Mouse (Mus musculus) MEL (cell line): Measurements from ENCODE around the gene Gm29609. TPM values are rescaled to one million over a fixed set of nuclear protein-coding genes. Genes with fewer than 3 reads are reported as not detected.
A peak's percentile ranks its signal among the peaks of the same experiment; 100 is the strongest.

Experiments
- DNase-seq: peaks from one replicate; pipeline ENCODE4 v3.0.0; 2011; ENCODE audit warnings: low read depth, low spot score
- H3K27ac ChIP-seq: 2 replicates; pipeline ENCODE4 v1.5.1; 2012; ENCODE audit warnings: low read depth, mild to moderate bottlenecking, control low read depth, low read length, moderate library complexity; ENCODE audit not compliant: control insufficient read depth
- H3K27me3 ChIP-seq, 2 experiments: fragments of 150-350 bp in 1 of 2; sonication (generic) in 1 of 2; 2 replicates each; pipeline ENCODE4 v1.6.1; 2012; ENCODE audit warnings: low read length in 2 of 2, mild to moderate bottlenecking in 2 of 2, improper control_type of control experiment in 1 of 2, moderate library complexity in 1 of 2; ENCODE audit not compliant: insufficient read depth in 2 of 2, control insufficient read depth in 1 of 2
- H3K36me3 ChIP-seq, 2 experiments: 2 replicates each; pipeline ENCODE4 v1.6.1; 2012 to 2014; ENCODE audit warnings: low read length in 2 of 2, improper control_type of control experiment in 1 of 2, inconsistent platforms in 1 of 2, mild to moderate bottlenecking in 1 of 2; ENCODE audit not compliant: insufficient read depth in 2 of 2, control insufficient read depth in 1 of 2
- H3K4me1 ChIP-seq, 2 experiments: fragments of 150-350 bp in 1 of 2; sonication (generic) in 1 of 2; 2 replicates each; pipeline ENCODE4 v1.6.1; 2012; ENCODE audit warnings: low read length in 2 of 2, improper control_type of control experiment in 1 of 2, mild to moderate bottlenecking in 1 of 2; ENCODE audit not compliant: insufficient read depth in 2 of 2, control insufficient read depth in 1 of 2
- H3K4me3 ChIP-seq, 2 experiments: fragments of 150-350 bp in 1 of 2; sonication (generic) in 1 of 2; 2 replicates each; pipeline ENCODE4 v1.5.1; 2012; ENCODE audit warnings: low read depth in 2 of 2, low read length in 2 of 2, mild to moderate bottlenecking in 2 of 2, moderate library complexity in 2 of 2, control low read depth in 1 of 2, improper control_type of control experiment in 1 of 2; ENCODE audit not compliant: control insufficient read depth in 1 of 2, insufficient read depth in 1 of 2
- H3K79me2 ChIP-seq: 2 replicates; pipeline ENCODE4 v1.6.1; 2012; ENCODE audit warnings: mild to moderate bottlenecking, low read length, moderate library complexity; ENCODE audit not compliant: control insufficient read depth, poor library complexity, insufficient read depth
- H3K9ac ChIP-seq: 2 replicates; pipeline ENCODE4 v1.6.1; 2012; ENCODE audit warnings: low read depth, mild to moderate bottlenecking, control low read depth, low read length, moderate library complexity; ENCODE audit not compliant: control insufficient read depth, poor library complexity, severe bottlenecking
- H3K9me3 ChIP-seq: fragments of 150-350 bp; sonication (generic); replicated peaks from 2 replicates; pipeline ENCODE4 v1.6.1; 2012; ENCODE audit warnings: mild to moderate bottlenecking, low read length, improper control_type of control experiment, moderate library complexity; ENCODE audit not compliant: insufficient read depth
- EP300 ChIP-seq, 2 experiments: IDR thresholded peaks; 2 replicates each; pipeline ENCODE4 v1.6.1; 2011; ENCODE audit warnings: improper control_type of control experiment in 2 of 2, low read length in 2 of 2, low read depth in 1 of 2, mild to moderate bottlenecking in 1 of 2
- ETS1 ChIP-seq: IDR thresholded peaks from 2 replicates; pipeline ENCODE4 v1.6.1; 2012; ENCODE audit warnings: low read depth, mild to moderate bottlenecking, inconsistent platforms, low read length, improper control_type of control experiment, moderate library complexity
- GABPA ChIP-seq: IDR thresholded peaks from 2 replicates; pipeline ENCODE4 v1.6.1; 2012; ENCODE audit warnings: low read depth, mild to moderate bottlenecking, inconsistent platforms, low read length, improper control_type of control experiment, moderate library complexity
- HCFC1 ChIP-seq: IDR thresholded peaks from 2 replicates; pipeline ENCODE4 v1.6.1; 2012; ENCODE audit warnings: low read depth, mild to moderate bottlenecking, inconsistent platforms, low read length, improper control_type of control experiment, moderate library complexity
- JUND ChIP-seq: IDR thresholded peaks from 2 replicates; pipeline ENCODE4 v1.6.1; 2011; ENCODE audit warnings: low read depth, mild to moderate bottlenecking, improper control_type of control experiment, low read length
- KAT2A ChIP-seq: conservative IDR thresholded peaks from 2 replicates; pipeline ENCODE4 v1.6.1; 2012; ENCODE audit warnings: low read depth, low read length, improper control_type of control experiment, inconsistent platforms
- MAFK ChIP-seq: IDR thresholded peaks from 2 replicates; pipeline ENCODE4 v1.6.1; 2011; ENCODE audit warnings: low read depth, mild to moderate bottlenecking, low read length, improper control_type of control experiment, borderline replicate concordance
- MAX ChIP-seq: IDR thresholded peaks from 2 replicates; pipeline ENCODE4 v1.6.1; 2011; ENCODE audit warnings: low read length, improper control_type of control experiment
- MEF2A ChIP-seq: IDR thresholded peaks from 2 replicates; pipeline ENCODE4 v1.6.1; 2014; ENCODE audit warnings: low read depth, mild to moderate bottlenecking, inconsistent platforms, low read length, improper control_type of control experiment; ENCODE audit not compliant: poor library complexity, insufficient replicate concordance, severe bottlenecking; ENCODE audit errors: extremely low read depth
- MYB ChIP-seq: IDR thresholded peaks from 2 replicates; pipeline ENCODE4 v1.6.1; 2011; ENCODE audit warnings: mild to moderate bottlenecking, low read depth, low read length, improper control_type of control experiment
- MYC ChIP-seq: IDR thresholded peaks from 2 replicates; pipeline ENCODE4 v1.6.1; 2011; ENCODE audit warnings: low read depth, mild to moderate bottlenecking, low read length, improper control_type of control experiment, moderate library complexity
- NELFE ChIP-seq: IDR thresholded peaks from 2 replicates; pipeline ENCODE4 v1.6.1; 2011; ENCODE audit warnings: low read depth, low read length, improper control_type of control experiment
- NRF1 ChIP-seq: IDR thresholded peaks from 2 replicates; pipeline ENCODE4 v1.6.1; 2014; ENCODE audit warnings: low read depth, mild to moderate bottlenecking, inconsistent platforms, low read length, improper control_type of control experiment, moderate library complexity; ENCODE audit not compliant: poor library complexity, insufficient read depth, severe bottlenecking
- POLR2A ChIP-seq, 2 experiments: IDR thresholded peaks; 2 replicates each; pipeline ENCODE4 v1.6.1; 2011 to 2012; ENCODE audit warnings: low read length in 2 of 2, mild to moderate bottlenecking in 2 of 2, control low read depth in 1 of 2, improper control_type of control experiment in 1 of 2, low read depth in 1 of 2, moderate library complexity in 1 of 2; ENCODE audit not compliant: control insufficient read depth in 1 of 2, insufficient read depth in 1 of 2, poor library complexity in 1 of 2
- POLR2AphosphoS2 ChIP-seq: IDR thresholded peaks from 2 replicates; pipeline ENCODE4 v1.6.1; 2011; ENCODE audit warnings: low read length, improper control_type of control experiment
- POLR2AphosphoS5 ChIP-seq: IDR thresholded peaks from 2 replicates; pipeline ENCODE4 v1.6.1; 2012; ENCODE audit warnings: low read depth, borderline replicate concordance, mild to moderate bottlenecking, inconsistent platforms, low read length, moderate library complexity, mixed read lengths
- RAD21 ChIP-seq: IDR thresholded peaks from 2 replicates; pipeline ENCODE4 v1.6.1; 2011; ENCODE audit warnings: mild to moderate bottlenecking, low read depth, low read length, improper control_type of control experiment
- RCOR1 ChIP-seq: IDR thresholded peaks from 2 replicates; pipeline ENCODE4 v1.6.1; 2012; ENCODE audit warnings: low read depth, mild to moderate bottlenecking, inconsistent platforms, low read length, improper control_type of control experiment
- SIN3A ChIP-seq: IDR thresholded peaks from 2 replicates; pipeline ENCODE4 v1.6.1; 2012; ENCODE audit warnings: low read length, improper control_type of control experiment, inconsistent platforms
- SMC3 ChIP-seq: IDR thresholded peaks from 2 replicates; pipeline ENCODE4 v1.6.1; 2011; ENCODE audit warnings: low read depth, low read length, improper control_type of control experiment
- TAL1 ChIP-seq: IDR thresholded peaks from 2 replicates; pipeline ENCODE4 v1.6.1; 2012; ENCODE audit warnings: mild to moderate bottlenecking, inconsistent platforms, low read length, moderate library complexity, mixed read lengths
- TCF12 ChIP-seq: IDR thresholded peaks from 2 replicates; pipeline ENCODE4 v1.6.1; 2014; ENCODE audit warnings: low read depth, mild to moderate bottlenecking, inconsistent platforms, low read length, improper control_type of control experiment, moderate library complexity
- UBTF ChIP-seq: IDR thresholded peaks from 2 replicates; pipeline ENCODE4 v1.6.1; 2012; ENCODE audit warnings: low read depth, mild to moderate bottlenecking, inconsistent platforms, low read length, improper control_type of control experiment, moderate library complexity, borderline replicate concordance; ENCODE audit not compliant: insufficient read depth
- USF1 ChIP-seq: IDR thresholded peaks from 2 replicates; pipeline ENCODE4 v1.6.1; 2014; ENCODE audit warnings: low read depth, mild to moderate bottlenecking, inconsistent platforms, low read length, improper control_type of control experiment, moderate library complexity
- ZC3H11A ChIP-seq: IDR thresholded peaks from 2 replicates; pipeline ENCODE4 v1.6.1; 2012; ENCODE audit warnings: low read depth, mild to moderate bottlenecking, inconsistent platforms, low read length, improper control_type of control experiment
- ZKSCAN1 ChIP-seq: IDR thresholded peaks from 2 replicates; pipeline ENCODE4 v1.6.1; 2012; ENCODE audit warnings: low read depth, mild to moderate bottlenecking, inconsistent platforms, low read length, improper control_type of control experiment, moderate library complexity
- ZNF384 ChIP-seq: IDR thresholded peaks from 2 replicates; pipeline ENCODE4 v1.6.1; 2012; ENCODE audit warnings: low read depth, mild to moderate bottlenecking, inconsistent platforms, low read length, improper control_type of control experiment
- polyA plus RNA-seq, 2 experiments: library from polyadenylated mRNA; stranded (reverse) in 1 of 2; unstranded in 1 of 2; fragments of >175 nt in 1 of 2; fragments of >200 nt in 1 of 2; gene quantifications; 2 replicates each; pipeline versions ENCODE4 v1.2.1 to v1.2.4; 2012; ENCODE audit warnings: low replicate concordance in 2 of 2, low read depth in 1 of 2; ENCODE audit not compliant: insufficient read length in 2 of 2, insufficient read depth in 1 of 2, missing spikeins in 1 of 2
- total RNA-seq: library from RNA; depleted of rRNA; stranded (reverse); fragments of 300-350 nt; gene quantifications from 2 replicates; pipeline ENCODE4 v1.2.3, GENCODE M21; 2012

Gm29609 gene
- total and polyA plus RNA-seq, 3 experiments, result 5.0 to 6.4 TPM; not detected in 1

DNA sequence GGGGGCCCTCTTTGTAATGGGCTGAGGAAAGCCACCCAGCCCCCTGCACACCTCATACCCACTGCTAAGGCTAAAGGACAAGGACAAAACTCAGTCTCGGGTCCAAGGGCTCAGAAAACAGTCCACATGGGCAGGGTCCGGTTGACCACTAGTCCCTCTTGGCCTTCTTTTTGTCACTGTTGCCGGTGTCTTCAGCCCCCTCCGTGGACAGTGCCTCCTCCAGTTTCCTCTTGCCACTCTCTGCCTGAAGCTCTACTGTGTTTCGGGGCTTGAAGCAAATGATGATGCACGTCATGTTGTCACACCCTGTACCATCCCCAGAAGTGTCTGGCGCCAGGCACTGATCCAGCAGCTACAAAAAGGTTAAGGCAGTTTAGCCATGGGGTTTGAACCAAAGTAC, 23.2 kb upstream of the Gm29609 start:
- H3K9ac ChIP-seq, result no peak overlapping the region; the same call in 1 of the 2 replicates
- peak overlapping the region; percentile 71 for H3K27ac ChIP-seq
- no peak overlapping the region for H3K4me3 ChIP-seq
- H3K4me1 ChIP-seq, result no peaks in the 10 kb centered on the region; a peak in 1 of 4 replicates
- DNase-seq, result no peak
- no peak for TF ChIP-seq MAX
- TF ChIP-seq POLR2A (IDR thresholded peaks at IDR 0.05; ENCODE audit: control insufficient read depth in 1 of 2, insufficient read depth in 1 of 2, low read depth in 1 of 2, low read length in 2 of 2, poor library complexity in 1 of 2), result no peak
- no peak for TF ChIP-seq NELFE
- TF ChIP-seq SMC3, result no peak
- no peak for TF ChIP-seq UBTF
- no peak for TF ChIP-seq ZNF384
- no peak for TF ChIP-seq MAFK
- TF ChIP-seq TCF12, result no peak
- peaks cover 10 to 37% of the 10 kb centered on the region in 2 experiments for H3K36me3 ChIP-seq
- H3K79me2 ChIP-seq, result peaks cover 18% of the 10 kb centered on the region
- no peaks in the 10 kb centered on the region for H3K27me3 ChIP-seq
- no peaks in the 10 kb centered on the region for H3K9me3 ChIP-seq

DNA sequence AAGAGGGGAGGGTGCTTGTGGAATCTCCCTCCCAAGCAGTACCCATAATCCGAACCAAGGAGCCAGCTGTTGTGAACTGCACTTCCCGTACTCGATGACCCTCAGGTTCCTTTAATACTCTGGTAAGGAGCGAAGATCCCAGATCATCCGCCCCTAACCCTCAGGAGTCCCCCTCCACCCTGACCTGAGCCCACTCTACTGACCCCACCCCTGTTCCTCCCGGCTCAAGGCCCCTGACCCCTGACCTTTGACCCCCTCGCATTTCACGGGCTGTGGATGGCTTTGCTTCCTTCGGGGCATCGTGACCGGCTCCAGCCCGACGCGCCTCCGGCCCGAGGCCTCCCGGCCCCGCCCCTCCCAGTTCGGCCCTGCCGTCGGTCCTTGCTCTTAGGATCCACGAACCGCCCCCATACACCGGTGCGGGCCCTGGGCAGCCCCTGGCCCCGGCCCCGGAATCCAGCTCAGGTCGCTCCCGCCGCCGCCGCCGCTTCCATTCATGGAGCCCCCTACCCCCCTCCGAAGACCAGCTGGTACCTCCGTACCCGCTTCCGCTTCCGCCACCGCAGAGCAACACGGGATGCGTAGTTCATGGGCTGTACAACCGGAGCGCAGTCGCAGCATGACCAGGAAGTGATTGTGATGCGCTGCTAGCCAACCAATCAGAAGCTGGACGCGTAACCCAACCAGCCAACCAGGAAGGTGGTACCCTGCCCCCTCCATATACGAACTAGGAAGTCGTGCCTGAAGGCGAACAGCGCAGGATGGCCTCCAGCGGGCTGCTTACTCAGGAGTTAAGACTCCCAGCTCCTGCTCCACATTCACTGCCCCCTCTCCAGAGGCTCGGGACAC, 22.3 kb upstream of the Gm29609 start, which contains the start of gene Zfp513:
TSS of gene Zfp513 (minus strand) at position 562 of the 849 bp plus-strand sequence.
- Histone ChIP-seq H3K4me3 (peak within 1 kb of the TSS; percentile 62 to 71), H3K4me1 (no peaks in the 10 kb centered on the region; a peak in 1 of 4 replicates), H3K9me3 (no peaks in the 10 kb centered on the region), H3K36me3 (peaks cover 8 to 27% of the 10 kb centered on the region in 2 experiments), H3K9ac (peak within 1 kb of the TSS; percentile 87), H3K27me3 (no peaks in the 10 kb centered on the region), H3K79me2 (peaks cover 13% of the 10 kb centered on the region), H3K27ac (peak within 1 kb of the TSS; percentile 74)
- peak; percentile 100 for DNase-seq
- TF ChIP-seq SMC3 (peak; percentile 20; the same call in 1 of the 2 replicates), MAFK (no peak; the same call in 1 of the 2 replicates), POLR2AphosphoS5 (peak; percentile 65; the same call in 1 of the 2 replicates), UBTF (peak; percentile 76; the same call in 1 of the 2 replicates), SIN3A (peak; percentile 98), ZKSCAN1 (peak; percentile 93), MEF2A (peak; percentile 83; the same call in 1 of the 2 replicates), POLR2A (IDR thresholded peaks at IDR 0.05; ENCODE audit: control insufficient read depth in 1 of 2, insufficient read depth in 1 of 2, low read depth in 1 of 2, low read length in 2 of 2, poor library complexity in 1 of 2) (peak; percentile 49 to 88), JUND (no peak), ZC3H11A (no peak), NELFE (peak; percentile 63), HCFC1 (peak; percentile 99), USF1 (peak; percentile 82), EP300 (IDR thresholded peaks at IDR 0.05; ENCODE audit: low read depth in 1 of 2, low read length in 2 of 2) (peak in 1 of 2 experiments; percentile 60; a peak in 2 of 4 replicates), POLR2AphosphoS2 (peak; percentile 100), RCOR1 (peak; percentile 56; the same call in 1 of the 2 replicates), RAD21 (no peak), ETS1 (peak; percentile 77), GABPA (no peak; the same call in 1 of the 2 replicates), NRF1 (peak; percentile 91), MAX (peak; percentile 75), MYC (peak; percentile 90), TAL1 (no peak), MYB (peak; percentile 44; the same call in 1 of the 2 replicates), KAT2A (peak; percentile 98)
